Mouse (Mus musculus) cerebellum, adult 2 months (tissue): Measurements from ENCODE around the gene Gm45140.

Source experiments
- CTCF ChIP-seq: fragments of 200-500 bp; IDR thresholded peaks from 2 replicates; pipeline ENCODE4 v1.5.1; 2011; ENCODE audit warnings: low read depth, mild to moderate bottlenecking, control low read depth, low read length, moderate library complexity, borderline replicate concordance; ENCODE audit not compliant: insufficient read depth
- POLR2A ChIP-seq: fragments of 200-500 bp; IDR thresholded peaks from 2 replicates; pipeline ENCODE4 v1.6.1; 2011; ENCODE audit warnings: low read length, control low read depth, borderline replicate concordance; ENCODE audit not compliant: insufficient read depth

- no peak for TF ChIP-seq POLR2A
- no peak for TF ChIP-seq CTCF
These were observed 89.5 kb downstream of the Gm45140 start for GRCm38 (mm10) chr6:87746059-87746458.
